ENCODE assay signal across 10 mouse cellular contexts in genomic region chr17:31074666-31075065, GRCm38 (mm10). TPM values are rescaled to one million over a fixed set of nuclear protein-coding genes. Genes with fewer than 3 reads are reported as not detected.
DNase-seq lines count a peak whose midpoint lies in the region; ATAC-seq and TF ChIP-seq lines count a peak whose summit lies in the region.
"Had no signal": no experiment of that assay in that cellular context is flagged by ENCODE, and none has a peak within 500 bp of the region (broad histone marks: within the 10 kb centered on the region; RNA-seq: fewer than 3 reads in every experiment).

No protein-coding gene starts in this region.

- H3K9ac ChIP-seq in liver, embryonic 14.5 days (replicated peaks), result no peak overlapping the region
- H3K9ac ChIP-seq in intestine, embryonic 15.5 days, result no peak overlapping the region

- no peaks in the 10 kb centered on the region for H3K36me3 ChIP-seq in thymus, adult 2 months (ENCODE audit: control insufficient read depth, insufficient read depth, low read length)
- no peaks in the 10 kb centered on the region for H3K36me3 ChIP-seq in liver, embryonic 14.5 days (replicated peaks; ENCODE audit: control insufficient read depth, insufficient read depth, low read depth)
- H3K36me3 ChIP-seq in intestine, embryonic 15.5 days, result no peaks in the 10 kb centered on the region

- no peak for ATAC-seq in liver, embryonic 14.5 days (ENCODE audit: insufficient read depth)
- no peak for ATAC-seq in inflammation-experienced regulatory T-cells, adult 6 months
- ATAC-seq in intestine, embryonic 15.5 days, result no peak
- ATAC-seq: intestine, postnatal 0 days had no signal

- WGBS in thymus, adult 2 months, result 7% methylated on average over 3 of the region's 3 CpGs
- 31% methylated on average over 3 of the region's 3 CpGs for WGBS in liver, embryonic 14.5 days (ENCODE audit: insufficient replicate concordance)
- 66% methylated on average over 3 of the region's 3 CpGs for WGBS in intestine, embryonic 15.5 days

- DNase-seq in gastrocnemius, adult 2 months, result peak; percentile 19
- DNase-seq in gastrocnemius, postnatal 10 days, result no peak
- DNase-seq in thymus, adult 2 months, result peak; percentile 61
- no peak for DNase-seq in thymus, adult 18-20 months
- DNase-seq in liver, embryonic 14.5 days (ENCODE audit: low read depth in 3 of 3, low spot score in 3 of 3), result no peak
- DNase-seq in left cerebral cortex, postnatal 25 days (ENCODE audit: low spot score in 2 of 2), result no peak

- intact Hi-C loops in gastrocnemius, adult 2 months (cut with DNase I), result no loop called here
- intact Hi-C loops in left cerebral cortex, postnatal 25 days (cut with DNase I), result no loop called here

- no peak for TF ChIP-seq POLR2A in thymus, adult 2 months (IDR thresholded peaks at IDR 0.05; ENCODE audit: control insufficient read depth, extremely low read depth, insufficient read depth, low read length, poor library complexity)

- H3K27ac ChIP-seq in gastrocnemius, adult 2 months, result peak overlapping the region; percentile 76
- H3K27ac ChIP-seq in thymus, adult 2 months (ENCODE audit: control insufficient read depth, insufficient read depth, low read length), result peak overlapping the region; percentile 90
- H3K27ac ChIP-seq in liver, embryonic 14.5 days, result peak overlapping the region; percentile 12; the same call in 1 of the 2 replicates
- no peak overlapping the region for H3K27ac ChIP-seq in intestine, embryonic 15.5 days

- H3K4me1 ChIP-seq in thymus, adult 2 months (replicated peaks; ENCODE audit: control insufficient read depth, insufficient read depth, low read length), result peaks cover 86% of the 10 kb centered on the region
- H3K4me1 ChIP-seq in liver, embryonic 14.5 days (replicated peaks; ENCODE audit: control insufficient read depth in 2 of 2, insufficient read depth in 2 of 2, low read length in 1 of 2), result peaks cover 59 to 66% of the 10 kb centered on the region in 2 experiments
- H3K4me1 ChIP-seq in intestine, embryonic 15.5 days (replicated peaks), result peaks cover 23% of the 10 kb centered on the region

- H3K9me3 ChIP-seq in liver, embryonic 14.5 days (ENCODE audit: control insufficient read depth, low read length), result no peaks in the 10 kb centered on the region
- H3K9me3 ChIP-seq in intestine, embryonic 15.5 days, result no peaks in the 10 kb centered on the region

- no peaks in the 10 kb centered on the region for H3K27me3 ChIP-seq in thymus, adult 2 months (ENCODE audit: control insufficient read depth, insufficient read depth, low read length)
- H3K27me3 ChIP-seq in liver, embryonic 14.5 days (ENCODE audit: control insufficient read depth, insufficient read depth, low read length), result no peaks in the 10 kb centered on the region
- no peaks in the 10 kb centered on the region for H3K27me3 ChIP-seq in intestine, embryonic 15.5 days (replicated peaks)

- TF ChIP-seq EP300 in liver, embryonic 14.5 days (IDR thresholded peaks at IDR 0.05; ENCODE audit: low read depth), result no peak

- H3K4me2 ChIP-seq in liver, embryonic 14.5 days (ENCODE audit: low read depth), result peak overlapping the region; percentile 71
- H3K4me2 ChIP-seq in intestine, embryonic 15.5 days (replicated peaks), result no peak overlapping the region

- TF ChIP-seq CTCF in gastrocnemius, adult 2 months (IDR thresholded peaks at IDR 0.05), result no peak
- no peak for TF ChIP-seq CTCF in thymus, adult 2 months (IDR thresholded peaks at IDR 0.05; ENCODE audit: borderline replicate concordance, control insufficient read depth, extremely low read depth, insufficient read depth, low read length, poor library complexity)
- no peak for TF ChIP-seq CTCF in liver, embryonic 14.5 days (IDR thresholded peaks at IDR 0.05; ENCODE audit: low read depth)

- peak overlapping the region; percentile 36; the same call in 1 of the 2 replicates for H3K4me3 ChIP-seq in gastrocnemius, adult 2 months
- no peak overlapping the region for H3K4me3 ChIP-seq in thymus, adult 2 months (ENCODE audit: control insufficient read depth, insufficient read depth, low read length)
- H3K4me3 ChIP-seq in liver, embryonic 14.5 days (ENCODE audit: insufficient read depth in 1 of 2, low read depth in 2 of 2, low read length in 2 of 2), result no peak overlapping the region
- no peak overlapping the region for H3K4me3 ChIP-seq in intestine, embryonic 15.5 days (replicated peaks)
- H3K4me3 ChIP-seq: myocyte had no signal

RNA-seq across cellular contexts. Expression of gene Abcg1, which starts 17.2 kb away (rescaled TPM):
- 1 to 10 TPM in 1 of 2 experiments, under 1 TPM in 1; 0.89 to 2.5 TPM for total RNA-seq in gastrocnemius, adult 2 months (2021)
- 1 to 10 TPM; 4.0 to 4.8 TPM for total RNA-seq in gastrocnemius, postnatal 10 days (2021)
- 103 and 107 TPM in 2 replicates for polyA plus RNA-seq in thymus, adult 2 months (2012; rRNA removed)
- 1.6 and 2.3 TPM in 2 replicates for polyA plus RNA-seq in liver, embryonic 14.5 days (2012; rRNA removed)
- polyA plus RNA-seq in liver, embryonic 14.5 days (2014; fragmentation: Nextera tagmentation; extraction: Ambion mirVana), result 6.1 and 6.4 TPM in 2 replicates
- polyA plus RNA-seq in inflammation-experienced regulatory T-cells, adult 6 months (2017; shearing (Covaris generic)), result 100 to 1,000 TPM in 1 of 3 experiments, 10 to 100 TPM in 2; 67.1 to 113 (median 95.6) TPM
- total RNA-seq in left cerebral cortex, postnatal 25 days (2021), result 10 to 100 TPM; 61.4 to 65.9 TPM
- polyA plus RNA-seq in intestine, embryonic 15.5 days (2015; fragmentation: Nextera tagmentation; extraction: Ambion mirVana), result 5.8 and 6.2 TPM in 2 replicates

RNA-seq across cellular contexts. Expression of gene Tff3, which starts 54.8 kb away (rescaled TPM):
- not detected for total RNA-seq in gastrocnemius, adult 2 months (2021)
- total RNA-seq in gastrocnemius, postnatal 10 days (2021), result not detected
- polyA plus RNA-seq in thymus, adult 2 months (2012; rRNA removed), result 10.1 and 10.4 TPM in 2 replicates
- polyA plus RNA-seq in liver, embryonic 14.5 days (2012; rRNA removed), result 10.1 and 16.8 TPM in 2 replicates
- 27.4 and 27.6 TPM in 2 replicates for polyA plus RNA-seq in liver, embryonic 14.5 days (2014; fragmentation: Nextera tagmentation; extraction: Ambion mirVana)
- not detected for polyA plus RNA-seq in inflammation-experienced regulatory T-cells, adult 6 months (2017; shearing (Covaris generic))
- total RNA-seq in left cerebral cortex, postnatal 25 days (2021), result not detected
- polyA plus RNA-seq in intestine, embryonic 15.5 days (2015; fragmentation: Nextera tagmentation; extraction: Ambion mirVana), result 710 and 905 TPM in 2 replicates
- polyA plus RNA-seq: myocyte had no signal

Comparison
In these comparisons a context has a peak if more than half of its experiments do, and no peak if none do; other contexts are left out.
1. DNase-seq: peak in gastrocnemius, adult 2 months (single experiment) and thymus, adult 2 months (single experiment); none in gastrocnemius, postnatal 10 days (single experiment), thymus, adult 18-20 months (0 of 2), liver, embryonic 14.5 days (0 of 3) and left cerebral cortex, postnatal 25 days (0 of 2).
2. RNA of gene Tff3, which starts 54.8 kb away (polyA plus RNA-seq): 710 to 905 TPM in intestine, embryonic 15.5 days; 10.1 to 27.6 TPM in liver, embryonic 14.5 days, 10.1 to 10.4 TPM in thymus, adult 2 months and not detected in inflammation-experienced regulatory T-cells, adult 6 months; every median in the first group is over 10 times any median in the second.